Mouse (Mus musculus): ENCODE results near the gene Tas2r113.
"Not testable (repeated sequence)": the region's sequence is repeated elsewhere in the genome, so short reads cannot be mapped to it uniquely, and the experiment has no call there.

Tas2r113 gene

DNA sequence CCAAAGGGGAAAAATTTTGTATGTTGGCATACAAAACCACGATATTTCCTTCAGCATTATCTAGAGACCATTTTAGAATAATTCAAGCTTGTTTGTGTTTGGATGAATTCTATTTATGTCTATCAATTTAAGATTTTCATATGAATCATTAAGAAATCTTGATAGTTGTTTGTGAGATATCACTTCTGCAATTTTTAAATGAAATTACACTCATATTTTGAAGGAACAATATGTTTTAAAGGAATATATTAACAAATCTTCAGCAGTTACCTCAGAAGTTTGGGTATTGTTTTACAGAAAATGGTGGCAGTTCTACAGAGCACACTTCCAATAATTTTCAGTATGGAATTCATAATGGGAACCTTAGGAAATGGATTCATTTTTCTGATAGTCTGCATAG is at the start of gene Tas2r113:
Gene Tas2r113, plus strand, starts transcription at position 301 of the 400 bp plus-strand sequence.
- no peak for DNase-seq (ENCODE audit: low spot score)

GRCm38 (mm10) chr6:132846842-132847241 is 46.0 kb upstream of the Tas2r113 start, which contains the start of gene Tas2r123:
TSS of gene Tas2r123 (plus strand) at chr6:132847142.
- no peak for DNase-seq (ENCODE audit: low spot score)

- no peak for DNase-seq (ENCODE audit: low spot score)
Measured at GRCm38 (mm10) chr6:132855138-132855537, 37.7 kb upstream of the Tas2r113 start, which contains the start of gene Tas2r116. TSS of gene Tas2r116 (plus strand) at chr6:132855438.

DNA sequence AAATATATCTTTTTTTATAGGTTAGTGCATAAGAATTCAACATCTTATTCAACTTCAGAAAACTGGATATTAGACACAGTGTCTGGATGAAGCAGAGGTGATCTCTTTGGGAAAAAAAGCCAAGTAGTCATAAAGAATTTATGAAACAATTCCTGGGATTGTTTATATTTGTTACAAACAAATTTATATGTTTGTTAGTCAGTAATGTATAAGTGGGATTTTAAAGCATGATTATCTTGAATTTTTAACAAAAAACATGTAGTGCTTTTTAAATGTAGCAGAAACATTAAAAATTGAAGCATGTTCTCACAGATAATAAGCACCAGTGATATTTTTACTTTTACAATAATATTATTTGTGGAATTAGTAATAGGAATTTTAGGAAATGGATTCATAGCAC is 25.1 kb upstream of the Tas2r113 start, which contains the start of gene Tas2r110:
Gene Tas2r110, plus strand, starts transcription at position 301 of the 400 bp plus-strand sequence.
- no peak for DNase-seq (ENCODE audit: low spot score)

DNA sequence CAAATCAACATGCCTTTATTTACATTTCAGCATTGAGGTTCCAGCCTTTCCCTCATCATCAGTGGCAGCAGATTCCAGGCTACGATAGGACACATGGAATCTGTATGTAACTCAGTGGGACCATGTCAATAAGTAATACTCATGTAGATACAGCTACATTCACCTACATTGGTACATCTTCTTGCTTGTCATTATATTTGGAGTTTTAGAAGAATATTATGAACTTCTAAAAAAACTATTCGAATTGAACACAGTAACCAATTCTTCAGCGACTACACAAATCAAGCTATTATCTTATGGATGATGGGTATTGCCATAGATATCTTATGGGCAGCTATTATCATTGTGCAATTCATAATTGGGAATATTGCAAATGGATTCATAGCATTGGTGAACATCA is 16.5 kb downstream of the Tas2r113 start, which contains the start of gene Tas2r125:
Gene Tas2r125, plus strand, starts transcription at position 301 of the 400 bp plus-strand sequence.
- no peak for DNase-seq (ENCODE audit: low spot score)

- not testable (repeated sequence) for DNase-seq (ENCODE audit: low spot score)
Measured at GRCm38 (mm10) chr6:132941376-132941775, 48.6 kb downstream of the Tas2r113 start.
